Comparison of ENCODE assay signal across 20 mouse cellular contexts in genomic region chr17:29662145-29662544, GRCm38 (mm10). TPM values are rescaled to one million over a fixed set of nuclear protein-coding genes. Genes with fewer than 3 reads are reported as not detected.
DNase-seq lines count a peak whose midpoint lies in the region; ATAC-seq lines count a peak whose summit lies in the region.
"Had no signal": no experiment of that assay in that cellular context is flagged by ENCODE, and none has a peak within 500 bp of the region (broad histone marks: within the 10 kb centered on the region; RNA-seq: fewer than 3 reads in every experiment).

No protein-coding gene starts in this region.

- WGBS in midbrain, embryonic 13.5 days = 91% methylated on average over 6 of the region's 6 CpGs
- WGBS in midbrain, embryonic 11.5 days = 88% methylated on average over 6 of the region's 6 CpGs
- WGBS in liver, embryonic 13.5 days (ENCODE audit: insufficient replicate concordance) = 85% methylated on average over 6 of the region's 6 CpGs

- peaks cover 9% of the 10 kb centered on the region for H3K4me1 ChIP-seq in midbrain, embryonic 13.5 days (replicated peaks)
- H3K4me1 ChIP-seq in midbrain, embryonic 11.5 days (ENCODE audit: control insufficient read depth, insufficient read depth, low read length) = peaks cover 7% of the 10 kb centered on the region; the same call in 1 of the 2 replicates
- H3K4me1 ChIP-seq in liver, embryonic 13.5 days (replicated peaks) = peaks cover 48% of the 10 kb centered on the region
- H3K4me1 ChIP-seq: stomach, embryonic 15.5 days had no signal

- H3K9me3 ChIP-seq in midbrain, embryonic 13.5 days = no peaks in the 10 kb centered on the region
- H3K9me3 ChIP-seq in midbrain, embryonic 11.5 days (ENCODE audit: control insufficient read depth, low read length) = no peaks in the 10 kb centered on the region
- H3K9me3 ChIP-seq in liver, embryonic 13.5 days (replicated peaks) = no peaks in the 10 kb centered on the region
- H3K9me3 ChIP-seq: embryonic facial prominence, embryonic 12.5 days; forebrain, embryonic 13.5 days; hindbrain, embryonic 10.5 days; midbrain, embryonic 12.5 days; stomach, embryonic 15.5 days had no signal

- peak; percentile 45 to 46 for DNase-seq in cerebellum, adult 18-20 months
- no peak for DNase-seq in cerebellum, adult 8-10 months
- no peak for DNase-seq in midbrain, embryonic 11.5 days (ENCODE audit: low spot score, missing footprints)
- no peak for DNase-seq in liver, embryonic 13.5 days
- DNase-seq in urinary bladder, adult 2 months (ENCODE audit: low spot score) = no peak
- DNase-seq in left cerebral cortex, postnatal 25 days (ENCODE audit: low spot score in 2 of 2) = no peak
- DNase-seq: gastrocnemius, postnatal 10 days; heart, postnatal 10 days; kidney, postnatal 25 days; lung, adult 18-20 months; lung, postnatal 10 days; thymus, adult 2 months; thymus, postnatal 4 days had no signal

- no peak for ATAC-seq in midbrain, embryonic 13.5 days
- no peak for ATAC-seq in midbrain, embryonic 11.5 days (ENCODE audit: low FRiP score)
- ATAC-seq in liver, embryonic 13.5 days (ENCODE audit: low read depth) = no peak
- ATAC-seq: forebrain, embryonic 13.5 days; intestine, postnatal 0 days had no signal

- intact Hi-C loops in left cerebral cortex, postnatal 25 days (cut with DNase I) = no loop called here

- H3K36me3 ChIP-seq in midbrain, embryonic 13.5 days = peaks cover 20% of the 10 kb centered on the region
- H3K36me3 ChIP-seq in midbrain, embryonic 11.5 days (ENCODE audit: control insufficient read depth, insufficient read depth, low read length) = peaks cover 6% of the 10 kb centered on the region; the same call in 1 of the 2 replicates
- H3K36me3 ChIP-seq in liver, embryonic 13.5 days = peaks cover 45% of the 10 kb centered on the region

- no peak overlapping the region for H3K27ac ChIP-seq in midbrain, embryonic 13.5 days
- no peak overlapping the region for H3K27ac ChIP-seq in midbrain, embryonic 11.5 days (ENCODE audit: low read depth, low read length)
- H3K27ac ChIP-seq in liver, embryonic 13.5 days = no peak overlapping the region; the same call in 1 of the 2 replicates
- H3K27ac ChIP-seq: embryonic facial prominence, embryonic 12.5 days; forebrain, embryonic 13.5 days; hindbrain, embryonic 10.5 days; midbrain, embryonic 12.5 days; stomach, embryonic 15.5 days had no signal

- H3K4me3 ChIP-seq in midbrain, embryonic 13.5 days (replicated peaks) = no peak overlapping the region
- no peak overlapping the region for H3K4me3 ChIP-seq in midbrain, embryonic 11.5 days (ENCODE audit: low read depth, low read length)
- peak overlapping the region; percentile 96 for H3K4me3 ChIP-seq in liver, embryonic 13.5 days (replicated peaks)

- no peak overlapping the region for H3K9ac ChIP-seq in midbrain, embryonic 13.5 days (replicated peaks)
- no peak overlapping the region for H3K9ac ChIP-seq in midbrain, embryonic 11.5 days (ENCODE audit: low read length)
- peak overlapping the region; percentile 98; the same call in 1 of the 2 replicates for H3K9ac ChIP-seq in liver, embryonic 13.5 days

- peak overlapping the region; percentile 92; the same call in 1 of the 2 replicates for H3K4me2 ChIP-seq in midbrain, embryonic 13.5 days (replicated peaks)
- H3K4me2 ChIP-seq in midbrain, embryonic 11.5 days = no peak overlapping the region
- peak overlapping the region; percentile 88 for H3K4me2 ChIP-seq in liver, embryonic 13.5 days

- H3K27me3 ChIP-seq in midbrain, embryonic 13.5 days = no peaks in the 10 kb centered on the region
- H3K27me3 ChIP-seq in midbrain, embryonic 11.5 days (ENCODE audit: control insufficient read depth, insufficient read depth, low read length) = no peaks in the 10 kb centered on the region
- no peaks in the 10 kb centered on the region for H3K27me3 ChIP-seq in liver, embryonic 13.5 days
- H3K27me3 ChIP-seq: embryonic facial prominence, embryonic 12.5 days; forebrain, embryonic 13.5 days; midbrain, embryonic 12.5 days; stomach, embryonic 15.5 days had no signal

RNA-seq across cellular contexts. Expression of gene Cmtr1, which starts 1.8 kb away (rescaled TPM):
- 138 and 150 TPM in 2 replicates for polyA plus RNA-seq in midbrain, embryonic 13.5 days (2015; fragmentation: Nextera tagmentation; extraction: Ambion mirVana)
- polyA plus RNA-seq in midbrain, embryonic 11.5 days (2014; fragmentation: Nextera tagmentation; extraction: Ambion mirVana) = 144 and 150 TPM in 2 replicates
- polyA plus RNA-seq in liver, embryonic 13.5 days (2015; fragmentation: Nextera tagmentation; extraction: Ambion mirVana) = 77.2 and 91.4 TPM in 2 replicates
- polyA plus RNA-seq in urinary bladder, adult 2 months (2012; rRNA removed) = 45.2 and 45.8 TPM in 2 replicates
- total RNA-seq in left cerebral cortex, postnatal 25 days (2021) = 100 to 1,000 TPM in 1 of 2 experiments, 10 to 100 TPM in 1; 96.9 to 118 TPM

RNA-seq across cellular contexts. Expression of gene Gm28043, which starts 47.5 kb away (rescaled TPM):
- polyA plus RNA-seq in midbrain, embryonic 13.5 days (2015; fragmentation: Nextera tagmentation; extraction: Ambion mirVana) = 3.0 and 3.1 TPM in 2 replicates
- polyA plus RNA-seq in midbrain, embryonic 11.5 days (2014; fragmentation: Nextera tagmentation; extraction: Ambion mirVana) = 2.2 and 2.7 TPM in 2 replicates
- 0.98 and 1.3 TPM in 2 replicates for polyA plus RNA-seq in liver, embryonic 13.5 days (2015; fragmentation: Nextera tagmentation; extraction: Ambion mirVana)
- polyA plus RNA-seq in urinary bladder, adult 2 months (2012; rRNA removed) = 1.7 and 1.8 TPM in 2 replicates
- 1 to 10 TPM; 4.3 TPM for total RNA-seq in left cerebral cortex, postnatal 25 days (2021)

RNA-seq across cellular contexts. Expression of gene Rnf8, which starts 47.6 kb away (rescaled TPM):
- 87.3 and 94.9 TPM in 2 replicates for polyA plus RNA-seq in midbrain, embryonic 13.5 days (2015; fragmentation: Nextera tagmentation; extraction: Ambion mirVana)
- polyA plus RNA-seq in midbrain, embryonic 11.5 days (2014; fragmentation: Nextera tagmentation; extraction: Ambion mirVana) = 106 and 111 TPM in 2 replicates
- 43.6 and 46.0 TPM in 2 replicates for polyA plus RNA-seq in liver, embryonic 13.5 days (2015; fragmentation: Nextera tagmentation; extraction: Ambion mirVana)
- 31.7 and 35.6 TPM in 2 replicates for polyA plus RNA-seq in urinary bladder, adult 2 months (2012; rRNA removed)
- total RNA-seq in left cerebral cortex, postnatal 25 days (2021) = 10 to 100 TPM; 59.1 to 70.2 TPM

RNA-seq across cellular contexts. Expression of gene Ccdc167, which starts 54.7 kb away (rescaled TPM):
- 11.4 and 12.0 TPM in 2 replicates for polyA plus RNA-seq in midbrain, embryonic 13.5 days (2015; fragmentation: Nextera tagmentation; extraction: Ambion mirVana)
- 13.5 and 17.0 TPM in 2 replicates for polyA plus RNA-seq in midbrain, embryonic 11.5 days (2014; fragmentation: Nextera tagmentation; extraction: Ambion mirVana)
- polyA plus RNA-seq in liver, embryonic 13.5 days (2015; fragmentation: Nextera tagmentation; extraction: Ambion mirVana) = 7.4 and 7.7 TPM in 2 replicates
- polyA plus RNA-seq in urinary bladder, adult 2 months (2012; rRNA removed) = 11.2 and 11.3 TPM in 2 replicates
- 10 to 100 TPM; 16.2 to 16.9 TPM for total RNA-seq in left cerebral cortex, postnatal 25 days (2021)

Comparison
In these comparisons a context has a peak if more than half of its experiments do, and no peak if none do; other contexts are left out.
1. DNase-seq: peak in cerebellum, adult 18-20 months (2 of 2); none in cerebellum, adult 8-10 months (single experiment), midbrain, embryonic 11.5 days (single experiment), liver, embryonic 13.5 days (single experiment), urinary bladder, adult 2 months (single experiment) and left cerebral cortex, postnatal 25 days (0 of 2).